Mouse (Mus musculus) intestine, embryonic 16.5 days (tissue): ENCODE data around the gene Cdc42bpa. TPM values are rescaled to one million over a fixed set of nuclear protein-coding genes. Genes with fewer than 3 reads are reported as not detected.

Experiments used
- ATAC-seq: fragments of 200-750 bp; cut with Nextera tagmentation; 2 replicates; pipeline ENCODE4 v1.8.0; 2017; ENCODE audit warnings: moderate TSS enrichment, moderate library complexity
- H3K27ac ChIP-seq: fragments of 300-500 bp; sonication (generic); 2 replicates; pipeline ENCODE4 v1.5.1; 2014; ENCODE audit warnings: mild to moderate bottlenecking, low read length
- H3K27me3 ChIP-seq: fragments of 300-500 bp; sonication (generic); replicated peaks from 2 replicates; pipeline ENCODE4 v1.6.1; 2014; ENCODE audit warnings: low read length, control low read depth, mixed read lengths; ENCODE audit not compliant: control insufficient read depth, insufficient read depth
- H3K36me3 ChIP-seq: fragments of 300-500 bp; sonication (generic); 2 replicates; pipeline ENCODE4 v1.6.1; 2014; ENCODE audit warnings: low read length, control low read depth; ENCODE audit not compliant: control insufficient read depth, insufficient read depth
- H3K4me1 ChIP-seq: fragments of 300-500 bp; sonication (generic); 2 replicates; pipeline ENCODE4 v1.6.1; 2014; ENCODE audit warnings: low read length, control low read depth, mixed read lengths; ENCODE audit not compliant: control insufficient read depth, insufficient read depth
- H3K4me2 ChIP-seq: fragments of 300-500 bp; sonication (generic); 2 replicates; pipeline ENCODE4 v1.6.1; 2014; ENCODE audit warnings: low read depth, low read length, control low read depth
- H3K4me3 ChIP-seq: fragments of 300-500 bp; sonication (generic); 2 replicates; pipeline ENCODE4 v1.5.1; 2014; ENCODE audit warnings: mild to moderate bottlenecking, low read length
- H3K9ac ChIP-seq: fragments of 300-500 bp; sonication (generic); 2 replicates; pipeline ENCODE4 v1.6.1; 2014; ENCODE audit warnings: low read depth, low read length
- H3K9me3 ChIP-seq: fragments of 300-500 bp; sonication (generic); 2 replicates; pipeline ENCODE4 v1.6.1; 2016; ENCODE audit warnings: low read length, control low read depth; ENCODE audit not compliant: control insufficient read depth
- WGBS: fragments of 180-500 bp; shearing (Covaris S2); extraction: QIAGEN DNeasy Blood & Tissue Kit; methylation state at CpG from one replicate; pipeline ENCODE4 v1.1.7; 2014; 5-methylcytosine and 5-hydroxymethylcytosine counted together
- polyA plus RNA-seq: library from polyadenylated mRNA; unstranded; fragments of >200 nt; fragmentation: Nextera tagmentation; extraction: Ambion mirVana; gene quantifications from 2 replicates; pipeline ENCODE4 v1.2.1, GENCODE M21; 2015

The Cdc42bpa gene
- polyA plus RNA-seq, 1 experiment from 2014 or later: 8.2 TPM

GRCm38 (mm10) chr1:180148036-180148435, 187.8 kb downstream of the Cdc42bpa start:
- H3K4me3 ChIP-seq: no peak overlapping the region
- peak; percentile 65; the same call in 1 of the 2 replicates for ATAC-seq
- 0 out of 2 replicates have a peak, but pooled peaks cover 6% of the 10 kb centered on the region for H3K36me3 ChIP-seq
- H3K9ac ChIP-seq: no peak overlapping the region
- H3K4me2 ChIP-seq: no peak overlapping the region
- no peak overlapping the region for H3K27ac ChIP-seq
- no peaks in the 10 kb centered on the region for H3K4me1 ChIP-seq
- H3K27me3 ChIP-seq: no peaks in the 10 kb centered on the region
- 80% methylated on average over 4 of the region's 4 CpGs for WGBS
- no peaks in the 10 kb centered on the region for H3K9me3 ChIP-seq

GRCm38 (mm10) chr1:180148563-180148962, 188.3 kb downstream of the Cdc42bpa start:
- Histone ChIP-seq H3K4me1 (no peaks in the 10 kb centered on the region), H3K36me3 (0 out of 2 replicates have a peak, but pooled peaks cover 6% of the 10 kb centered on the region), H3K9me3 (no peaks in the 10 kb centered on the region), H3K27ac (no peak overlapping the region), H3K4me2 (no peak overlapping the region), H3K9ac (no peak overlapping the region), H3K27me3 (no peaks in the 10 kb centered on the region), H3K4me3 (no peak overlapping the region)
- no peak for ATAC-seq
- WGBS: 92% methylated on average over 4 of the region's 4 CpGs

GRCm38 (mm10) chr1:180151191-180151590, 190.9 kb downstream of the Cdc42bpa start:
- Histone ChIP-seq H3K4me2 (no peak overlapping the region), H3K36me3 (no peaks in the 10 kb centered on the region), H3K9ac (no peak overlapping the region), H3K4me3 (no peak overlapping the region), H3K27ac (no peak overlapping the region), H3K27me3 (no peaks in the 10 kb centered on the region), H3K9me3 (no peaks in the 10 kb centered on the region), H3K4me1 (no peaks in the 10 kb centered on the region)
- ATAC-seq: no peak
- WGBS: 84% methylated on average over 8 of the region's 8 CpGs

GRCm38 (mm10) chr1:180158648-180159047, 198.4 kb downstream of the Cdc42bpa start:
- ATAC-seq: no peak
- no peak overlapping the region for H3K4me3 ChIP-seq
- no peaks in the 10 kb centered on the region for H3K27me3 ChIP-seq
- WGBS: 53% methylated on average over 2 of the region's 2 CpGs
- H3K9ac ChIP-seq: no peak overlapping the region
- no peaks in the 10 kb centered on the region for H3K9me3 ChIP-seq
- H3K36me3 ChIP-seq: no peaks in the 10 kb centered on the region
- no peak overlapping the region for H3K4me2 ChIP-seq
- no peaks in the 10 kb centered on the region for H3K4me1 ChIP-seq
- no peak overlapping the region for H3K27ac ChIP-seq

- 83% methylated on average over 2 of the region's 2 CpGs for WGBS
- no peak overlapping the region for H3K27ac ChIP-seq
- ATAC-seq: no peak
These were observed 200.3 kb downstream of the Cdc42bpa start for GRCm38 (mm10) chr1:180160545-180160944.

GRCm38 (mm10) chr1:180161160-180161559, 200.9 kb downstream of the Cdc42bpa start:
- Histone ChIP-seq H3K9ac (no peak overlapping the region), H3K27ac (no peak overlapping the region), H3K4me1 (no peaks in the 10 kb centered on the region), H3K36me3 (no peaks in the 10 kb centered on the region), H3K4me3 (no peak overlapping the region), H3K9me3 (no peaks in the 10 kb centered on the region), H3K4me2 (no peak overlapping the region), H3K27me3 (no peaks in the 10 kb centered on the region)
- ATAC-seq: no peak
- WGBS: 81% methylated on average over 3 of the region's 3 CpGs

More at GRCm38 (mm10) chr1:180160545-180160944, 200.3 kb downstream of the Cdc42bpa start:
- Histone ChIP-seq H3K27me3 (no peaks in the 10 kb centered on the region), H3K4me2 (no peak overlapping the region), H3K36me3 (no peaks in the 10 kb centered on the region), H3K4me1 (no peaks in the 10 kb centered on the region), H3K9me3 (no peaks in the 10 kb centered on the region), H3K4me3 (no peak overlapping the region), H3K9ac (no peak overlapping the region)

- no peaks in the 10 kb centered on the region; the same call in 1 of the 2 replicates for H3K36me3 ChIP-seq
- 89% methylated on average over 20 of the region's 20 CpGs for whole genome bisulfite sequencing
- H3K9me3 ChIP-seq: no peaks in the 10 kb centered on the region
- no peak overlapping the region for H3K4me3 ChIP-seq
- H3K27me3 ChIP-seq: no peaks in the 10 kb centered on the region
- no peak for ATAC-seq
- no peak overlapping the region for H3K27ac ChIP-seq
- H3K4me2 ChIP-seq: no peak overlapping the region
- H3K9ac ChIP-seq: no peak overlapping the region
- H3K4me1 ChIP-seq: no peaks in the 10 kb centered on the region
These were observed 201.5 kb downstream of the Cdc42bpa start for GRCm38 (mm10) chr1:180161566-180162355.

GRCm38 (mm10) chr1:180162986-180163385, 202.7 kb downstream of the Cdc42bpa start:
- no peak overlapping the region for H3K4me3 ChIP-seq
- H3K9me3 ChIP-seq: no peaks in the 10 kb centered on the region
- no peaks in the 10 kb centered on the region; the same call in 1 of the 2 replicates for H3K36me3 ChIP-seq
- no peaks in the 10 kb centered on the region for H3K27me3 ChIP-seq
- no peak for ATAC-seq
- H3K4me2 ChIP-seq: no peak overlapping the region
- H3K27ac ChIP-seq: no peak overlapping the region
- 79% methylated on average over 7 of the region's 7 CpGs for WGBS
- no peaks in the 10 kb centered on the region for H3K4me1 ChIP-seq
- no peak overlapping the region for H3K9ac ChIP-seq

GRCm38 (mm10) chr1:180166533-180166932, 206.3 kb downstream of the Cdc42bpa start:
- Histone ChIP-seq H3K27ac (no peak overlapping the region), H3K9me3 (no peaks in the 10 kb centered on the region), H3K4me2 (no peak overlapping the region), H3K9ac (no peak overlapping the region), H3K4me3 (no peak overlapping the region), H3K4me1 (no peaks in the 10 kb centered on the region), H3K27me3 (no peaks in the 10 kb centered on the region), H3K36me3 (no peaks in the 10 kb centered on the region; the same call in 1 of the 2 replicates)
- WGBS: 86% methylated on average over 5 of the region's 5 CpGs
- ATAC-seq: no peak
